Mouse (Mus musculus): Measurements from ENCODE around the gene Parvb.

The Parvb gene

DNA sequence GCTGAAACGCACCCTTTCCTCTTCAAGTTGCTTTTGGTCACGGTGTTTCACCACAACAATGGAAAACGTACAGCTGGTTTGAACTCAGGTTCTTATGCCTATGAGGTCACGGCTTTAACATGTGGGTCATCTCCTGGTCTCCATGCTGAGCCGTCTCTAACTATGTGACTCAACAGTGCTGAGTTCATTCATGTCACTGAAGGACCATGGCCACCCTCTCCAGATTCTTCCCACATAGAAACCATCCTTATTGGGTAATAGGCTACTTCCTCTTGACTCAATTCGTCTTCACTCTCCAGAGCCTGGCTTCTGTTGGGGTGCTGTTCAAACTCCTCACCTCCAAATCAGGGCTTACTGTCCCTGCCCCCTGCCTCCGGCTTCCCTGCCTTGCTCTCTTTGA, 119.5 kb downstream of the Parvb start:
- POLR2A ChIA-PET: interaction anchor here in 1 of 4 experiments (0.8 kb wide), 1 partner anchor 36 kb away, joined by 3 read pairs; no protein-coding TSS in a partner anchor
- CTCF ChIA-PET: no interaction called here

DNA sequence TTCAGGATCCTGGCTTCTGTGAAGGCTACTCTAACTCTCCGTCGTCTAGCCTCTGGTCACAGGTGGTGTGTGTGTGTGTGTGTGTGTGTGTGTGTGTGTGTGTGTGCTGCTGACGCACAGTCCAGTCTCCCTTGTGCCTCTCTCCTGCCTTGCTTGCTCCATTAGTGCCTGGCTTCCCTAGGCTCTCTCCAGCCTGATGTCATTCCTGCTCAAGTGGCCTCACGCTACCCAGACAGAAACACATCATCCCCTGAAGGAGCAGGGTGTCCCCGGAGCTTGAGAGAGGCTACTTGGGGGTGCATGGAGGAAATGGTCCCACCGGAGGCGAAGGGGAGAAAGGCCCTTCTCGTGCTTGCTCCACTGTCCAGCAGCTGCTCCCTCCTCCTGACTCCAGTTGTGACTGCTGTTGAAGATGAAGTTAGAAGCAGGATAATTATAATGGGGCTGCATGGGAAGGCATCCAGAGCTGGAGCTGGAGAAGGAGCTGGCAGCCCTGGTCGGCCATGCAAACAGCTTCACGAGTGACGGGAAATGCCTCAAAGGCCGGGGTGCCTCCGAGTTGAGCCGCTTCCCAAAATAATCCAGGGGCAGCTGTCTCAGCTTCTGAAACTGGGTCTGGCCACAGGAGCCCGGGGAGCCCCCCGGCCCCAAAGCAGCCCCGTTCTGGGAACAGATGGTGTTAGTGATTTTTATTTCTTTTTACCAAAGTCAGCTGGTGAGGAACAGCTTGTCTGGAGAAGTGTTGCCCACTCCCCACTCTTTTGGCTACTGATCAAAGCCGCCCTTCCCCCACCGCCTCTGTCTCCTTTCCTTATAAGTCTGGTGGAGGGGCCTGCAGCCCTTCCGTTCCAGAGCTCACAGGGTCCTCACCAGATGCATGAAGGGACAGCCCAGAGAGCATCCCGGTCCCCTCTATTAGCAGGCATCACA, 120.3 kb downstream of the Parvb start:
- CTCF ChIA-PET: interaction anchor here in 1 of 4 experiments (0.6 to 0.9 kb wide), 2 partner anchors 79 to 263 kb away, joined by 3 read pairs; no protein-coding TSS in a partner anchor
- POLR2A ChIA-PET: interaction anchor here in 2 of 4 experiments (0.5 to 0.8 kb wide), 2 partner anchors 37 to 477 kb away, joined by 3 read pairs; no protein-coding TSS in a partner anchor

DNA sequence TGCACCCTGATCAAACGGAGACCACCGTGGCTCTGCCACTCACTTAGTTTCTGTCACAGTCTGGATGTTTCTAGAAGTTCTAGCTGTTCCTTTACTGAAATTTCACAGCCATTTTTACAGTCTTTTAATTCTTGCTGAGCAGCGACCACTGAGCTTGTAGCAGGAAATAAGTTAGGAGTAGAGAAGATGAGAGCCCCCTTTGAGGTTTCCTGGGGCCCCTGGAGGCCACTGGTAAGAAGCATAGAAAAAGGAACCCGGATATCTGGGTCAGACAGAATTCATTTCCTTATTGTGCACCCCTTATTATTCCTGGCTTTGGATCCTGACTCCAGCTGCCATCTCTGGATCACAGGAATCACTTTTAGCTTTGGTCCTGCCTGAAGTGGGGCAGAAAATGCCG, 123.2 kb downstream of the Parvb start:
- CTCF ChIA-PET: no interaction called here
- POLR2A ChIA-PET: no interaction called here

DNA sequence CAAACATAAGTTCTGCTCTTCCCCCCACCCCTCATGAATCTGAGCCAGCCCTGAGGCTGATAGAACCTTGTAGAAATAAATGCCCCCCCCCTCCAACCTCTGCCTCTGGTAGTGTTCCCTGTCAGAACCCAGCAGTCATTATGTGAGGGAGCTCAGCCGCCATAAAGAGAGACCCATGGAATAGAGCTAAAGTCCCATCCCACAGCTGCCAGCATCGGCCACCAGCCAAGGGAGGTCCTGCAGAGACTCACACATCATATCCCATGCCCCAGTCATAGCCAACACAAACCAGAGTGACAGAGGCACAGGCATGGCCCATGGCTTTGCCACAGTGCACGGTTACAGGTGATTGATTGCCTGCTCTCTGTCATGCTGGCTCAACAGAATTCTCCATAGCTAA, 132.9 kb downstream of the Parvb start:
- ChIA-PET CTCF (interaction anchor here in 2 of 4 experiments (0.6 to 1.0 kb wide), 2 partner anchors 153 to 722 kb away, joined by 3 to 4 read pairs (median 3); no protein-coding TSS in a partner anchor), POLR2A (interaction anchor here in 1 of 4 experiments (0.6 kb wide), 1 partner anchor 34 kb away, joined by 3 read pairs; no protein-coding TSS in a partner anchor)
